Mouse (Mus musculus): Measurements from ENCODE around the gene Bckdk. TPM values are rescaled to one million over a fixed set of nuclear protein-coding genes. Genes with fewer than 3 reads are reported as not detected.

The Bckdk gene
- total RNA-seq, 2 experiments from 2014 or later: 36.8 to 45.1 TPM

Other genes starting within 250 kb of the Bckdk start
- gene Bcl7c, start 195.1 kb upstream of the Bckdk start, total RNA-seq (2021): 10 to 100 TPM; 37.8 to 45.7 TPM
- 1 to 10 TPM; 2.3 to 2.7 TPM for gene Ctf1, start 191.3 kb upstream of the Bckdk start, total RNA-seq (2021)
- not detected for gene Ctf2, start 171.9 kb upstream of the Bckdk start, total RNA-seq (2021)
- 10 to 100 TPM; 89.1 to 89.8 TPM for gene Fbxl19, start 159.5 kb upstream of the Bckdk start, total RNA-seq (2021)
- gene Orai3, start 134.3 kb upstream of the Bckdk start, total RNA-seq (2021): 10 to 100 TPM; 19.8 to 22.5 TPM
- gene Setd1a, start 127.4 kb upstream of the Bckdk start, total RNA-seq (2021): 10 to 100 TPM; 43.3 to 44.9 TPM
- gene Gm49388, start 118.5 kb upstream of the Bckdk start, total RNA-seq (2021): 1 to 10 TPM; 1.7 TPM
- gene Hsd3b7, start 103.5 kb upstream of the Bckdk start, total RNA-seq (2021): 1 to 10 TPM; 4.8 to 6.0 TPM
- 10 to 100 TPM; 50.3 to 55.3 TPM for gene Stx4a, start 79.8 kb upstream of the Bckdk start, total RNA-seq (2021)
- 100 to 1,000 TPM; 401 to 404 TPM for gene Stx1b, start 79.5 kb upstream of the Bckdk start, total RNA-seq (2021)
- gene Zfp646, start 27.9 kb upstream of the Bckdk start, total RNA-seq (2021): 10 to 100 TPM; 25.0 to 25.6 TPM
- 10 to 100 TPM; 22.0 to 22.6 TPM for gene Zfp668, start 27.3 kb upstream of the Bckdk start, total RNA-seq (2021)
- gene Prss53, start 13.1 kb upstream of the Bckdk start, total RNA-seq (2021): 1 to 10 TPM; 1.3 TPM
- gene Gm21974, start 8.6 kb upstream of the Bckdk start, total RNA-seq (2021): not detected
- 10 to 100 TPM; 21.9 to 25.5 TPM for gene Vkorc1, start 8.5 kb upstream of the Bckdk start, total RNA-seq (2021)
- gene Kat8, start 8.4 kb downstream of the Bckdk start, total RNA-seq (2021): 10 to 100 TPM; 26.0 to 30.0 TPM
- gene Prss8, start 26.0 kb downstream of the Bckdk start, total RNA-seq (2021): under 1 TPM in 1 of 2 experiments, not detected in 1; 0.89 TPM
- 10 to 100 TPM in 1 of 2 experiments, 1 to 10 TPM in 1; 9.8 to 10.3 TPM for gene Prss36, start 42.6 kb downstream of the Bckdk start, total RNA-seq (2021)
- gene Fus, start 63.4 kb downstream of the Bckdk start, total RNA-seq (2021): 100 to 1,000 TPM; 313 to 324 TPM
- gene Pycard, start 89.8 kb downstream of the Bckdk start, total RNA-seq (2021): 1 to 10 TPM; 2.2 to 3.7 TPM
- under 1 TPM; 0.64 to 0.97 TPM for gene Trim72, start 99.9 kb downstream of the Bckdk start, total RNA-seq (2021)
- 10 to 100 TPM; 10.9 to 11.6 TPM for gene Itgam, start 158.6 kb downstream of the Bckdk start, total RNA-seq (2021)
- gene Gm49368, start 158.6 kb downstream of the Bckdk start, total RNA-seq (2021): under 1 TPM in 1 of 2 experiments, not detected in 1; 0.08 TPM
- gene Itgax, start 225.5 kb downstream of the Bckdk start, total RNA-seq (2021): under 1 TPM in 1 of 2 experiments, not detected in 1; 0.23 TPM